Mouse (Mus musculus) testis, adult 2 months (tissue): ENCODE measurements around the gene Qrich2.

ENCODE experiments used
- CTCF ChIP-seq: fragments of 200-500 bp; IDR thresholded peaks from 2 replicates; pipeline ENCODE4 v1.5.1; 2012; ENCODE audit warnings: low read depth, mild to moderate bottlenecking, inconsistent platforms, low read length, moderate library complexity; ENCODE audit not compliant: control insufficient read depth, insufficient read depth, insufficient replicate concordance
- POLR2A ChIP-seq: fragments of 200-500 bp; IDR thresholded peaks from 2 replicates; pipeline ENCODE4 v1.6.1; 2012; ENCODE audit warnings: low read depth, mild to moderate bottlenecking, inconsistent platforms, low read length, moderate library complexity; ENCODE audit not compliant: control insufficient read depth

DNA sequence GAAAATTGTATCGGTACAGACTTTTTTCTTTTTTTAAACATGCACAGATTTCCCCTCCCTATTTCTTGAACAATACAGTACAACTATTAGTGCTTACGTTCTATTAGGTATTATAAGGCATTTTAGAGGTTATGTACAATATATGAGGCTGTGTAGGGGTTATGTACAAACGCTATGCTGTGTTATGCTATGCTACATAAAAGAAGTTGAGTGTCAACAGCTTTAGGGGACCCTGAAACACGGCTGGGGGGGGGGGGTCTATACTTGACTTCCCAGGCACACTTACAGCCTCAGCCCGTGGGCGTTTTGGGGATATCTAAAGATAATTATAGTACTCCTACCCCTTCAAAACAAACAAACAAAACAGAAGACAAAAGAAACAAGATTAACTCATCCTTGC, 33.9 kb downstream of the Qrich2 start:
- TF ChIP-seq CTCF: no peak
- no peak for TF ChIP-seq POLR2A
